ENCODE assay signal across 28 mouse cellular contexts in genomic region chr17:87809556-87809955, GRCm38 (mm10). TPM values are rescaled to one million over a fixed set of nuclear protein-coding genes. Genes with fewer than 3 reads are reported as not detected.
DNase-seq lines count a peak whose midpoint lies in the region; ATAC-seq and TF ChIP-seq lines count a peak whose summit lies in the region.
"Had no signal": no experiment of that assay in that cellular context is flagged by ENCODE, and none has a peak within 500 bp of the region (broad histone marks: within the 10 kb centered on the region; RNA-seq: fewer than 3 reads in every experiment).

No protein-coding gene starts in this region.

- no peak for TF ChIP-seq CTCF in E14TG2a.4 (conservative IDR thresholded peaks at IDR 0.05; ENCODE audit: low read length)

- no peak overlapping the region for H3K4me3 ChIP-seq in forebrain, embryonic 11.5 days (ENCODE audit: low read depth, low read length)
- H3K4me3 ChIP-seq in forebrain, embryonic 16.5 days (replicated peaks; ENCODE audit: low read length) = no peak overlapping the region
- 0 out of 2 replicates have a peak overlapping the region, but pooled peaks have one; percentile 20 for H3K4me3 ChIP-seq in E14TG2a.4 (replicated peaks; ENCODE audit: low read length)
- no peak overlapping the region for H3K4me3 ChIP-seq in limb, embryonic 10.5 days
- H3K4me3 ChIP-seq in midbrain, embryonic 13.5 days (replicated peaks) = no peak overlapping the region
- H3K4me3 ChIP-seq: embryonic facial prominence, embryonic 12.5 days; forebrain, embryonic 12.5 days had no signal

- peak; percentile 4 for DNase-seq in forebrain, embryonic 11.5 days (ENCODE audit: low spot score)
- DNase-seq in R1 (ENCODE audit: low read depth, low spot score) (peak; percentile 54), liver (no peak)
- peak; percentile 8 for DNase-seq in limb, embryonic 10.5 days (ENCODE audit: low spot score)
- no peak for DNase-seq in heart, postnatal 25 days (ENCODE audit: low spot score)
- DNase-seq: adrenal gland, adult 2 months; adrenal gland, postnatal 10 days; adrenal gland, postnatal 25 days; B cell, adult 2 months; cerebellum, adult 11 months; cerebellum, adult 18-20 months; cerebellum, adult 8-10 months; cerebellum, adult 9-11 months; cerebellum, postnatal 14 days; cerebellum, postnatal 36 days; embryo, embryonic 11 days; forebrain, postnatal 0 days had no signal

- no peaks in the 10 kb centered on the region for H3K36me3 ChIP-seq in forebrain, embryonic 11.5 days (ENCODE audit: control insufficient read depth, insufficient read depth, low read length)
- no peaks in the 10 kb centered on the region for H3K36me3 ChIP-seq in forebrain, embryonic 16.5 days (ENCODE audit: control insufficient read depth, insufficient read depth)
- H3K36me3 ChIP-seq in E14TG2a.4 (ENCODE audit: insufficient read depth, low read length) = no peaks in the 10 kb centered on the region
- H3K36me3 ChIP-seq in limb, embryonic 10.5 days = no peaks in the 10 kb centered on the region
- no peaks in the 10 kb centered on the region for H3K36me3 ChIP-seq in midbrain, embryonic 13.5 days
- H3K36me3 ChIP-seq: embryonic facial prominence, embryonic 12.5 days; forebrain, embryonic 12.5 days; G1E had no signal

- intact Hi-C loops in heart, postnatal 25 days (cut with DNase I) = no loop called here

- 73% methylated on average over 2 of the region's 2 CpGs for WGBS in forebrain, embryonic 11.5 days
- WGBS in forebrain, embryonic 16.5 days = 52% methylated on average over 2 of the region's 2 CpGs
- 73% methylated on average over 2 of the region's 2 CpGs for WGBS in limb, embryonic 10.5 days
- 50% methylated on average over 2 of the region's 2 CpGs for WGBS in midbrain, embryonic 13.5 days

- H3K4me2 ChIP-seq in forebrain, embryonic 11.5 days (ENCODE audit: low read depth, low read length, severe bottlenecking) = no peak overlapping the region
- H3K4me2 ChIP-seq in forebrain, embryonic 16.5 days (ENCODE audit: low read length) = no peak overlapping the region
- no peak overlapping the region for H3K4me2 ChIP-seq in midbrain, embryonic 13.5 days (replicated peaks)
- H3K4me2 ChIP-seq: embryonic facial prominence, embryonic 12.5 days; forebrain, embryonic 12.5 days had no signal

- no peak overlapping the region for H3K27ac ChIP-seq in forebrain, embryonic 11.5 days (ENCODE audit: low read depth, low read length)
- no peak overlapping the region for H3K27ac ChIP-seq in forebrain, embryonic 16.5 days (ENCODE audit: low read length)
- no peak overlapping the region for H3K27ac ChIP-seq in limb, embryonic 10.5 days
- no peak overlapping the region for H3K27ac ChIP-seq in midbrain, embryonic 13.5 days
- H3K27ac ChIP-seq: embryonic facial prominence, embryonic 12.5 days; forebrain, embryonic 12.5 days had no signal

- no peaks in the 10 kb centered on the region for H3K4me1 ChIP-seq in forebrain, embryonic 11.5 days (replicated peaks; ENCODE audit: control insufficient read depth, insufficient read depth, low read length)
- H3K4me1 ChIP-seq in forebrain, embryonic 16.5 days (replicated peaks; ENCODE audit: control insufficient read depth, insufficient read depth, low read length) = no peaks in the 10 kb centered on the region
- H3K4me1 ChIP-seq in E14TG2a.4 (replicated peaks; ENCODE audit: low read depth, low read length) = peaks cover 15% of the 10 kb centered on the region
- H3K4me1 ChIP-seq in limb, embryonic 10.5 days = no peaks in the 10 kb centered on the region
- no peaks in the 10 kb centered on the region for H3K4me1 ChIP-seq in midbrain, embryonic 13.5 days (replicated peaks)
- H3K4me1 ChIP-seq: embryonic facial prominence, embryonic 12.5 days; forebrain, embryonic 12.5 days had no signal

- no peak overlapping the region for H3K9ac ChIP-seq in forebrain, embryonic 11.5 days (ENCODE audit: low read length)
- no peak overlapping the region for H3K9ac ChIP-seq in forebrain, embryonic 16.5 days (replicated peaks; ENCODE audit: low read depth, low read length)
- no peak overlapping the region for H3K9ac ChIP-seq in midbrain, embryonic 13.5 days (replicated peaks)
- H3K9ac ChIP-seq: embryonic facial prominence, embryonic 12.5 days; forebrain, embryonic 12.5 days; forebrain, postnatal 0 days had no signal

- H3K9me3 ChIP-seq in forebrain, embryonic 11.5 days (ENCODE audit: control insufficient read depth, low read length) = no peaks in the 10 kb centered on the region
- no peaks in the 10 kb centered on the region for H3K9me3 ChIP-seq in forebrain, embryonic 16.5 days (ENCODE audit: control insufficient read depth, low read length)
- H3K9me3 ChIP-seq in E14TG2a.4 (ENCODE audit: low read length) = no peaks in the 10 kb centered on the region
- H3K9me3 ChIP-seq in limb, embryonic 10.5 days (replicated peaks) = no peaks in the 10 kb centered on the region
- H3K9me3 ChIP-seq in midbrain, embryonic 13.5 days = no peaks in the 10 kb centered on the region
- H3K9me3 ChIP-seq: embryonic facial prominence, embryonic 12.5 days; forebrain, embryonic 12.5 days; G1E had no signal

- no peaks in the 10 kb centered on the region for H3K27me3 ChIP-seq in forebrain, embryonic 11.5 days (ENCODE audit: control insufficient read depth, insufficient read depth, low read length)
- no peaks in the 10 kb centered on the region for H3K27me3 ChIP-seq in forebrain, embryonic 16.5 days (replicated peaks; ENCODE audit: control insufficient read depth, insufficient read depth, low read length)
- 0 out of 2 replicates have a peak, but pooled peaks cover 4% of the 10 kb centered on the region for H3K27me3 ChIP-seq in E14TG2a.4 (ENCODE audit: insufficient read depth, low read length)
- no peaks in the 10 kb centered on the region for H3K27me3 ChIP-seq in limb, embryonic 10.5 days (ENCODE audit: low read depth, poor library complexity, severe bottlenecking)
- no peaks in the 10 kb centered on the region for H3K27me3 ChIP-seq in midbrain, embryonic 13.5 days
- H3K27me3 ChIP-seq: embryonic facial prominence, embryonic 12.5 days; forebrain, embryonic 12.5 days; Patski had no signal

- no peak for ATAC-seq in forebrain, embryonic 11.5 days (replicated peaks; ENCODE audit: low FRiP score)
- no peak for ATAC-seq in forebrain, embryonic 16.5 days
- ATAC-seq in midbrain, embryonic 13.5 days = no peak
- ATAC-seq: CD4-positive, CD25-positive, alpha-beta regulatory T cell, adult 4 months; forebrain, embryonic 14.5 days; forebrain, postnatal 0 days; Patski had no signal

RNA-seq across cellular contexts. Expression of gene Kcnk12, which starts 11.8 kb away (rescaled TPM):
- polyA plus RNA-seq in forebrain, embryonic 11.5 days (2014; fragmentation: Nextera tagmentation; extraction: Ambion mirVana) = 0.13 TPM in 1 of 2 replicates, not detected in the other
- 0.82 and 1.3 TPM in 2 replicates for polyA plus RNA-seq in forebrain, embryonic 16.5 days (2015; fragmentation: Nextera tagmentation; extraction: Ambion mirVana)
- not detected in 2 replicates for polyA plus RNA-seq in limb, embryonic 10.5 days (2016; fragmentation: Nextera tagmentation; extraction: Ambion mirVana)
- not detected for total RNA-seq in heart, postnatal 25 days (2021)
- 0.36 and 0.45 TPM in 2 replicates for polyA plus RNA-seq in midbrain, embryonic 13.5 days (2015; fragmentation: Nextera tagmentation; extraction: Ambion mirVana)
- total RNA-seq: CH12.LX, G1E had no signal
- polyA plus RNA-seq: CD4-positive, CD25-positive, alpha-beta regulatory T cell, adult 4 months; embryonic facial prominence, embryonic 14.5 days; G1E; Patski had no signal

Comparison
In these comparisons a context has a peak if more than half of its experiments do, and no peak if none do; other contexts are left out.
1. DNase-seq: peak in forebrain, embryonic 11.5 days (single experiment), R1 (single experiment) and limb, embryonic 10.5 days (single experiment); none in liver (single experiment) and heart, postnatal 25 days (single experiment).